Mouse (Mus musculus) kidney, adult 2 months (tissue): ENCODE results near the gene Wdr26.

Experiments used
- CTCF ChIP-seq: fragments of 200-500 bp; conservative IDR thresholded peaks from 2 replicates; pipeline ENCODE4 v1.5.1; 2011; ENCODE audit warnings: low read depth, mild to moderate bottlenecking, control low read depth, low read length, moderate library complexity, mixed read lengths; ENCODE audit not compliant: insufficient read depth, insufficient read length
- POLR2A ChIP-seq: fragments of 200-500 bp; IDR thresholded peaks from one replicate; pipeline ENCODE4 v1.6.1; 2011; ENCODE audit warnings: low read depth, low read length, control low read depth

DNA sequence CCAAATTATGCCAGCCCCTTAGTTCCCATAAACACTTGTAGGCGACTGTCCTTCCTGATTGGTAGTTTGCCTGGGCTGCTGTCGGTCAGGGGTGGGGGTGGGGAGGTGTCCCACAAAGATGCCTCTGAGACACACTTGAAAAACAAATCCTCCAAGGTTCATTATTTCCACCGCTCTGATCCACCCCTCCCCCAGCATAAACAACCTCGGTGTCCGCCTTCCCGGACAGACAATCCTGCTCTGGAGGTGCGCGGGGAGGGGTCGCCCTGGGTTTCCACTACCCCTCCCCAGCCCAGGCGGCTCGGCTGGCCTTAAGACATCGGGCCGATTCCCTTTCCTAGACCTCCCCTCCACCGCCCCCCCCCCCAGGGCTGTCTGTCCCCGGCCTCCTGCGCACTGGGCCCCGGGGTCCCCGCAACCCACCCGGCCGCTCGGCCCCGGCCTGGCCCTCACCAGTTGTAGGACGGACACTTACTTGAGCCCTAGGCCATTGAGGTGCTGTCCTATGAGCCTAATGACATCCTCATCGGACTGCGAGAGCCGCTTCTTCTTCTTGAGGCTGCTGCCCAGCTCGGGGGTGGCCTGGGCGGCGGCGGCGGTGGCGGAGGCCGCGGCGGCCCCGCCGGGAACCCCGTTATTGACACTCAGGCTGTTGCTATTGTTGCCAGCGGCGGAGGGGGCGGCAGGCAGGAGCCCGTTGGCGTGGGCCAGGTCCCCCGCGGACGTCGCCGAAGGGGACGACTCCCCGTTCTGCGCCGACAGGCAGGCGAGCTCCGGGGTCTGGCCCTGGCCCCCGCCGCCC lies 999 bp downstream of the Wdr26 start:
- TF ChIP-seq POLR2A (no peak), CTCF (no peak)
